Mouse (Mus musculus) erythroblast, adult 5-6 weeks (primary cell): Measurements from ENCODE around the gene Sap25. TPM values are rescaled to one million over a fixed set of nuclear protein-coding genes. Genes with fewer than 3 reads are reported as not detected.
A peak's percentile ranks its signal among the peaks of the same experiment; 100 is the strongest.
"Not testable (repeated sequence)": the region's sequence is repeated elsewhere in the genome, so short reads cannot be mapped to it uniquely, and the experiment has no call there.

ENCODE experiments used
- ATAC-seq: replicated peaks from 2 replicates; pipeline ENCODE4 v1.8.0; 2016; ENCODE audit warnings: moderate number of reproducible peaks, mild to moderate bottlenecking, moderate TSS enrichment, inconsistent platforms; ENCODE audit not compliant: poor library complexity, low FRiP score, severe bottlenecking
- total RNA-seq, 2 experiments: library from RNA; stranded (forward) in 1 of 2; stranded (reverse) in 1 of 2; fragments of 150-400 nt in 1 of 2; fragments of 200-764, 138-1000 nt in 1 of 2; gene quantifications; 2 replicates each; pipeline versions ENCODE4 v1.2.3 to v1.2.4; 2015 to 2017; ENCODE audit warnings: low replicate concordance in 2 of 2

Gene Sap25
- total RNA-seq (2015; ENCODE audit: low replicate concordance) (11.0 and 17.1 TPM in 2 replicates), total RNA-seq (2017; ENCODE audit: low replicate concordance) (3.1 and 4.8 TPM in 2 replicates)

- ATAC-seq, result 0 out of 2 replicates have a peak, but pooled peaks have one; percentile 29
These were observed at the start of gene Sap25 for GRCm38 (mm10) chr5:137641054-137641453. Sap25 (plus strand) TSS chr5:137641334.

- no peak for ATAC-seq
These were observed 45.2 kb upstream of the Sap25 start for GRCm38 (mm10) chr5:137595921-137596320.

GRCm38 (mm10) chr5:137596601-137597261 lies 44.4 kb upstream of the Sap25 start:
- no peak for ATAC-seq

- ATAC-seq, result no peak
These were observed 43.5 kb upstream of the Sap25 start for GRCm38 (mm10) chr5:137597625-137598024.

- no peak for ATAC-seq
These were observed 42.9 kb upstream of the Sap25 start for GRCm38 (mm10) chr5:137598100-137598826.

GRCm38 (mm10) chr5:137599600-137599999 lies 41.5 kb upstream of the Sap25 start:
- ATAC-seq, result no peak

- peak; percentile 28 for ATAC-seq
These were observed 40.9 kb upstream of the Sap25 start for GRCm38 (mm10) chr5:137600281-137600618.

- peak; percentile 90 for ATAC-seq
These were observed 40.3 kb upstream of the Sap25 start, which contains the start of gene Mospd3 for GRCm38 (mm10) chr5:137600619-137601364. Mospd3 (minus strand) TSS chr5:137601058.

GRCm38 (mm10) chr5:137601365-137601729 lies 39.8 kb upstream of the Sap25 start:
- ATAC-seq, result no peak

GRCm38 (mm10) chr5:137607860-137608653 lies 33.1 kb upstream of the Sap25 start:
- no peak for ATAC-seq

GRCm38 (mm10) chr5:137608654-137609190 lies 32.4 kb upstream of the Sap25 start:
- ATAC-seq, result no peak

GRCm38 (mm10) chr5:137609292-137609691 lies 31.8 kb upstream of the Sap25 start:
- ATAC-seq, result no peak

- no peak for ATAC-seq
These were observed 31.1 kb upstream of the Sap25 start for GRCm38 (mm10) chr5:137610056-137610455.

GRCm38 (mm10) chr5:137610548-137611244 lies 30.4 kb upstream of the Sap25 start:
- ATAC-seq, result no peak

- no peak for ATAC-seq
These were observed 29.9 kb upstream of the Sap25 start for GRCm38 (mm10) chr5:137611245-137611602.

GRCm38 (mm10) chr5:137613076-137613475 lies 28.1 kb upstream of the Sap25 start:
- no peak for ATAC-seq

GRCm38 (mm10) chr5:137613550-137613949 lies 27.6 kb upstream of the Sap25 start, which contains the start of gene Pcolce:
Pcolce (minus strand) TSS chr5:137613784.
- ATAC-seq, result no peak

- ATAC-seq, result not testable (repeated sequence)
These were observed 26.2 kb upstream of the Sap25 start for GRCm38 (mm10) chr5:137614921-137615320.

GRCm38 (mm10) chr5:137615347-137615746 lies 25.8 kb upstream of the Sap25 start:
- ATAC-seq, result no peak
